Mouse (Mus musculus) left cerebral cortex, postnatal 10 days (tissue): ENCODE measurements around the gene Rxra. TPM values are rescaled to one million over a fixed set of nuclear protein-coding genes. Genes with fewer than 3 reads are reported as not detected.

Experiments used
- DNase-seq, 2 experiments: peaks; one replicate each; pipeline ENCODE4 v3.0.0; 2021 to 2022; ENCODE audit warnings: low spot score in 2 of 2, mixed read lengths in 1 of 2; ENCODE audit errors: extremely low spot score in 1 of 2
- intact Hi-C: fragments of 180-260 bp; cut with DNase I; formaldehyde crosslinking; loops from one replicate; pipeline ENCODE4 v1.15.1; 2025
- total RNA-seq, 2 experiments: library from RNA; stranded (reverse); gene quantifications; 2 replicates each; pipeline ENCODE4 v1.2.3; 2021

The Rxra gene
- total RNA-seq, result 10 to 100 TPM; 10.8 to 12.2 TPM

DNA sequence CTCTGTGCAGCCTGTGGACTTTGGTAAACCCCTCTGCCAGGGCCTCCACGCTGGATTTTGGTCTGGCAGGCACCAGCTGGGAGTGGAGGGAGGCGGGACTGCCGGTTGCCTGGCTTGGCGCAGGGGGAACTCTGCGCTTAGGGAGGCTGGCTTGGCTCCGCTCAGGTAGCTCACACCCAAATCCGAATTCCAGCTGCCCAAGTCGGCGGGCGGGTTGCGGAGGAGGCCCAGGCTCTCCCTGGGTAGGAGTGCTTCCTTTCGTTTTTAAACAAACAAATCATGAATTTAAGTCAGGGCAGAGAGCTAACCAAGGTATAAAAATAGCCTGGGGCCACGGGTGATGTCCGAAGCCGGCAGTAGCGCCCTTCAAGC is at the start of gene Rxra:
Gene Rxra, plus strand, starts transcription at position 335 of the 372 bp plus-strand sequence.
- intact Hi-C loops, result loop anchor here (5.0 kb wide), 1 partner anchor 81 kb away; no protein-coding TSS in a partner anchor

DNA sequence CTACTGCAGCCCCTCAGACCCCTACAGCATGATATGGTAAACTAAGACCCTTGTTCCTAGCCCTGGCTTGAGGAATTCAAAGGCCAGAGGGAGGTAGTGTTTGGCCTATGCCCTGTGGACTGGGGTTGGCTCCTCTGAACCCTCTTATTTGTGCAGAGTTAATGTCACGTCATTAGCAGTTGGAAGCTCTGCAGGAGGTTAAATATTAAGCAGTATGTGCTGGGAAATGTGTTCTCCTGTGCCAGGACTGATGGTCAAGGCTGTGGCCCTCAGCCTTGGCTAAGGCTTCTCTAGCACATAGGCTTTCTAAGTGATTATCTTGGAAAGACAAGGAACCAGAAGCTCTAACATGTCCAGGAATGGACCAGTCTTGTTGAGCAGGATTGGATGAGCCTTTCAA is 49.6 kb upstream of the Rxra start:
- intact Hi-C loops, result no loop called here
- no peak for DNase-seq

More for the DNA sequence above, at the start of gene Rxra:
- DNase-seq, result peak in 1 of 2 experiments; percentile 59

- intact Hi-C loops, result no loop called here
- DNase-seq, result no peak
Observed at GRCm38 (mm10) chr2:27630601-27631285, 45.5 kb upstream of the Rxra start.

DNA sequence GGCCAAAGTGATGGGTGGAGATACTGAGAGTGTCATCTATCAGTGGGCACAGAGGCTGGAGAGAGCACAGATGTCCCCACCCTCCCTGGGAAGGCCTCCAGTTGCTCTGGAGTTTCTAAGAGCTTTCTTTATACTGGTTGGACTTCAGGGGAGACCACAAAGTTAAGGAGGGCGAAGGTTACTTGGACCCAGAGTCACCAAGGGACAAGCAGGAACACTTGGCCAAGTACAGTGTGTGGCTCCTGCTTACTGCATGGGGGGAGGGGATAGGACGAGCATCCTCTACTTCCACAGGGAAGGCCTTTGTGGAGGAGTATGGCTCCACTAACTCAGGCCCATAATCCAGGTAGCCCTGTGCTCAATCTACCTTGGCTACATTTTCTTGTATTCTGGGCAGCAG is 42.8 kb upstream of the Rxra start:
- DNase-seq, result no peak
- intact Hi-C loops, result no loop called here

DNA sequence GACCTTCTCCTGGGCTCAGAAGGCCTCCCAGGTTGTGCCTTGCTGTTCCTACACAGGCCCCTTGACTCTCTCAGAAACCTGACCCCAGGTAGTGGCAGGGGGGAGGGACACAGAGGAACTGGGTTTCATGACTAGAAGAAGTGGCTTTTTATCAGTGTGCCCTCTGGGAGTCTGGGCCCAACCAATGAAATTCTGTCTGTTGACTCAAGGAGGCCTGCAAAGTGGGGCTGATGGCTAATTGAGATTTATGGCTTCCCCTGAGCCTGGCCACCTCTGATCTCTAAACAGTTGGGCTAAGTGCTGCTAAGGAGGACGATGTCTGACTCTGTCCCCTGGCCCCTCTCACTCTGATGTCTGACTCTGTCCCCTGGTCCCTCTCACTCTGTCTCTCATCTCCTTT is 42.2 kb upstream of the Rxra start:
- DNase-seq, result no peak
- intact Hi-C loops, result no loop called here

- intact Hi-C loops, result no loop called here
- DNase-seq, result no peak
Observed at GRCm38 (mm10) chr2:27635147-27635738, 41.0 kb upstream of the Rxra start.

DNA sequence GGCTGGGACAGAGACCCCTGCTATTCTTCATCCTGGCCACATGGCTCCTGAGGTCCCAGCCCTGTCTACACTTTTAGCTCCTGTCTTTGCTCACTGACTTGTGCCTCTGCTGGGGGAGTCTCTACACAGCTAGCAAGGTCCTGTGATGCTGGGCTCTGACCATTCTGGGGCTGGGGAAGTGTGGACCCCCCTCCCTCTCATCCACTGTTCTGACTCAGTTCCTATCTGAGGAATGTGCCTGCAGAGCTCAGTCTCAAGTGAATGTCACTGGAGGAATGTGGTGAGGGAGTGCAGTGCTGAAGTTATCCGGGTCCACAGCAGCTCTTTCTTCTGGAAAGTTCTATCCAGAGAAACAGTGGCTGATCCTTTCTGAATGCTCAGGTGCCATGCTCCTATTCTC is 39.4 kb upstream of the Rxra start:
- no peak for DNase-seq
- intact Hi-C loops, result no loop called here

DNA sequence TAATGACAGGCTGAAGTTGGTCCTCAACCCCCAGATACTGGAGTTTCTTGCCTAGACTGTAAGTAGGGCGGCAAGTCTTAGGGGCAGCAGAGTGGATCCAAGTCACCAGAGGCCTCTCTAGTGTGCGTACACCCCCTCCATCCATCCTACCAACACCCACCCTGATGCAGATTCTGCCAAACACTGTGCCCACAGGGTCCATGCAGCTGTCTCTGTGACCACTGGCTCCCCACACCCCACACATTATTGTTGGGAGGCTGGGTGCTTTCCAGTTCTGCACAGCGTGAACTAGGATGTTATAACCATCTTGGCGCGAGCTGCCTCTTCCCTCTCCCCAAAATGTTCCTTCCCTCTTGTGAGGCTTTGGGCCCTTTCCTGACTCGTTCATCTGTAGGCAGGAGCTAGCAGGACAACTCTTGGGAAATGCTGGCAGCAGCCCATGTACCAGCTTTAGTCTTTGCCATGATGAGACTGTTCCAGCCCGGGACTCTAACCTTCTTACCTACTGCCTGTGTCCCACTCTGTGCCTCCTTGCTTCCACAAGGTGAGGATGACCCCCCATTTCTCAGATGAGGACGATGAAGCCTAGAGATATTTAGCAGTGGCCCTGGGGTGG is 38.9 kb upstream of the Rxra start:
- intact Hi-C loops, result no loop called here

DNA sequence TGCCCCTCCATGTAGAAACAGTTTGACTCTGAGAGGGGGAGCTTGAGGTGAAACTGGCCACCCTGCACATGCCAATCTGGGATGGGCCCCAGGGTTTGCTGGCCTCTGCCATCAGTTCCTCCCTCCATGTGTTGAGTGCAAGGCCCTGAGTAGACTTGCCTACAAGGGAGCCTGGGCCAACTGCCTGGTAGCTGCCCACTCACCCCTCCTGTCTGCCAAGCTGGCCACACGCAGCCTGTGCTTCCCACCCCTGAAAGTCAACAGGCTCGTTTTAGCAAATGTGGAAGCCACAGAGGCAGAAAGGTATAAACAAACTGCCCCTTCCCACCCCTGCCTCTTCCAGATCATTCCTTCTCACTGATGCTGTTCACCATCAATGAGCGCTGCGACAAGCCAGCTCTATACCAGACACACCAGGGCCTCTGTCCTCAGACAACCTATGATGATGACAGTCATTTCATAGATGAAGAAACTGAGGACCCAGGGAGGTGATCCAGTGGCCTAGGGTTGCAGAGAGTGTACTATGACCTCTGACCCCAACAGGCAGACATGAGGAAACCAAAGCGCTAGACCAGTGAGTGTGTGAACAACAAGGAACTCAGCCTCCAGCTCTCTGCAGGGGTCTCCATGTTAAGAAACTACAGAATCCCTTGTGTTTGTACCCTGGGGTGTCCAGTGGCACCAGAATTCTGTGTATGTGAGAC is 36.5 kb upstream of the Rxra start:
- intact Hi-C loops, result no loop called here

More for the DNA sequence above, 38.9 kb upstream of the Rxra start:
- no peak for DNase-seq

DNA sequence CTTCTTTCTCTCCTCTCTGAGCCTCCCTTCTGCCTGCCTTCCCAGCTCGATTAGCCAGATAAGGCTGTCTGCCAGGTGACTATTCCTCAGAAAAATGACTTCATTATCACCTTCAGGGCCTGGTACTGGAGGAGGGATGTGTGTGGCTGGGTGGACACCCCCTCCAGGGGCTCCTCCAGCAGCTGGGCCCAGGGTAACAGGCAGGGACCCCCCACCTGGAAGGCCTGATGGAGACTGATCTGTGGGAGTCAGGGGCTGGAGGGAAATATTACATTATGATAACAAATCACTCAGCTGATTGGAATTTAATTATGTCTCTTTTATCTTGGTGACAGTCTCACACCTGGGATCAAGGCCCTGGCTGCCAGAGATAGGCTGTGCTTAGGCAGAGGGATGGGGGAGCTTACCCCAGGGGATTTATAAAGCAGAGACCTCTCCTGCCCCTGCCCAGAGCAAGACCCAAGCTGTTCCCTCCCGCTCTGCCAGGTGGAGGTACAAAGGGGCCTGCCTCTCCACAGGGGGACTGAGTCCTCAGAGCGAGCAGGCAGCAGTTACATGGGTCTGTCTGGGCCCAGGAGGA is 35.2 kb upstream of the Rxra start:
- intact Hi-C loops, result no loop called here
- DNase-seq, result no peak

More for the DNA sequence above, 36.5 kb upstream of the Rxra start:
- no peak for DNase-seq

GRCm38 (mm10) chr2:27644547-27645120 is 31.6 kb upstream of the Rxra start:
- intact Hi-C loops, result no loop called here
- peak in 1 of 2 experiments; percentile 49 for DNase-seq

- intact Hi-C loops, result no loop called here
- no peak for DNase-seq
Observed at GRCm38 (mm10) chr2:27645471-27645870, 30.8 kb upstream of the Rxra start.

- no peak for DNase-seq
- intact Hi-C loops, result no loop called here
Observed at GRCm38 (mm10) chr2:27649862-27650661, 26.2 kb upstream of the Rxra start.

DNA sequence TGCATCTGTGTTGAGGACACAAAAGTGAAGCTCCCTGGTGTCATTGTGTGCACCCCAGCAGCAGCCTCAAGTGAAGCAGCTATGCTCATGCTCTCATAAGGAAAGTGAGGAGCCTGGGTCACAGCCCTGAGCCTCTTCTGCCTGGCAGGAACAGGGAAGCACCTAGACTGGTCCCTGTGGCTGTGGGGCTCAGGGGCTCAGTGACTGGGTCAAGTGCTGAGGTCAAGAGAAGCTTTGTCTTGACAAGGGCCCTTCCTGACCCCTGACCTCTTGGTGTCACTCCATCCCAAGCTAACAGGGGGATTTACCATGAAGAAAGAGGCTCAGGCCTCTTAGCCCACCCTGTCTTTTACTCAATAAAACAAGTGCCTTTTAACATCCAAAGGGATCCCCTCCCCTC is 25.2 kb upstream of the Rxra start:
- intact Hi-C loops, result no loop called here

GRCm38 (mm10) chr2:27653496-27654030 is 22.7 kb upstream of the Rxra start:
- DNase-seq, result no peak
- intact Hi-C loops, result no loop called here

More for the DNA sequence above, 25.2 kb upstream of the Rxra start:
- DNase-seq, result no peak

- no peak for DNase-seq
- intact Hi-C loops, result no loop called here
Observed at GRCm38 (mm10) chr2:27654321-27655232, 21.7 kb upstream of the Rxra start.

- intact Hi-C loops, result no loop called here
- no peak for DNase-seq
Observed at GRCm38 (mm10) chr2:27656576-27656975, 19.7 kb upstream of the Rxra start.
